Mouse (Mus musculus) embryonic facial prominence, embryonic 10.5 days (tissue): ENCODE results near the gene Gm20403. TPM values are rescaled to one million over a fixed set of nuclear protein-coding genes. Genes with fewer than 3 reads are reported as not detected.
"Not testable (repeated sequence)": the region's sequence is repeated elsewhere in the genome, so short reads cannot be mapped to it uniquely, and the experiment has no call there.

Experiments used
- DNase-seq: peaks from one replicate; pipeline ENCODE4 v3.0.0-alpha.2; 2017; ENCODE audit warnings: low spot score
- H3K27ac ChIP-seq: fragments of 300-500 bp; sonication (generic); replicated peaks from 2 replicates; pipeline ENCODE4 v1.5.1; 2016; ENCODE audit warnings: mild to moderate bottlenecking
- H3K27me3 ChIP-seq: fragments of 300-500 bp; sonication (generic); replicated peaks from 2 replicates; pipeline ENCODE4 v1.6.1; 2016; ENCODE audit warnings: low read depth, mild to moderate bottlenecking; ENCODE audit not compliant: poor library complexity, severe bottlenecking
- H3K36me3 ChIP-seq: fragments of 300-500 bp; sonication (generic); replicated peaks from 2 replicates; pipeline ENCODE4 v1.6.1; 2016; ENCODE audit warnings: mild to moderate bottlenecking, moderate library complexity
- H3K4me1 ChIP-seq: fragments of 300-500 bp; sonication (generic); 2 replicates; pipeline ENCODE4 v1.6.1; 2016
- H3K4me3 ChIP-seq: fragments of 300-500 bp; sonication (generic); 2 replicates; pipeline ENCODE4 v1.5.1; 2016; ENCODE audit warnings: mild to moderate bottlenecking, moderate library complexity
- H3K9me3 ChIP-seq: fragments of 300-500 bp; sonication (generic); 2 replicates; pipeline ENCODE4 v1.6.1; 2016; ENCODE audit warnings: mild to moderate bottlenecking
- WGBS: fragments of 180-500 bp; shearing (Covaris S2); methylation state at CpG from one replicate; pipeline ENCODE4 v1.1.7; 2016; 5-methylcytosine and 5-hydroxymethylcytosine counted together
- polyA plus RNA-seq: library from polyadenylated mRNA; unstranded; fragments of >200 nt; fragmentation: Nextera tagmentation; extraction: Ambion mirVana; gene quantifications from 2 replicates; pipeline ENCODE4 v1.2.1, GENCODE M21; 2016

Gene Gm20403
- polyA plus RNA-seq, 1 experiment from 2014 or later = not detected

DNA sequence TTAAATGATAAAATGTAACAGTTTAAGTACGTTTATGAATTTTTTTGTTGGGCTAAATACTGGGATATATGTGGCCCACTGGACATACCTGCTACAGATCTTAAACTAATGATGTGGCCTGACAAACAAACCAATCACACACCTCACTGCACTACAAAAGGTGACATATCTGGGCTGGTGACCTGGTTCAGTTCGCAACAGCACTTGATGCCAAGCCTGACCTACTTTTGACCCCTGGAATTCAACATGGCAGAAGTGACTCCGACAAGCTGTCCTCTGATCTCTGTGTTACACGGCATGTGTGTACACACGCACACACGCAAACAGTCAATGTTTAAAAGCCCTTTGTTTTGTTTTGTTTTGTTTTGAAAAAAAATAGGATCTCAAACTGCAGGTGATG lies 40.2 kb downstream of the Gm20403 start:
- Histone ChIP-seq H3K9me3 (no peaks in the 10 kb centered on the region), H3K27me3 (no peaks in the 10 kb centered on the region), H3K4me1 (no peaks in the 10 kb centered on the region), H3K4me3 (no peak overlapping the region), H3K36me3 (peaks cover 44% of the 10 kb centered on the region), H3K27ac (no peak overlapping the region)
- WGBS = 79% methylated on average over 6 of the region's 6 CpGs
- DNase-seq = no peak

DNA sequence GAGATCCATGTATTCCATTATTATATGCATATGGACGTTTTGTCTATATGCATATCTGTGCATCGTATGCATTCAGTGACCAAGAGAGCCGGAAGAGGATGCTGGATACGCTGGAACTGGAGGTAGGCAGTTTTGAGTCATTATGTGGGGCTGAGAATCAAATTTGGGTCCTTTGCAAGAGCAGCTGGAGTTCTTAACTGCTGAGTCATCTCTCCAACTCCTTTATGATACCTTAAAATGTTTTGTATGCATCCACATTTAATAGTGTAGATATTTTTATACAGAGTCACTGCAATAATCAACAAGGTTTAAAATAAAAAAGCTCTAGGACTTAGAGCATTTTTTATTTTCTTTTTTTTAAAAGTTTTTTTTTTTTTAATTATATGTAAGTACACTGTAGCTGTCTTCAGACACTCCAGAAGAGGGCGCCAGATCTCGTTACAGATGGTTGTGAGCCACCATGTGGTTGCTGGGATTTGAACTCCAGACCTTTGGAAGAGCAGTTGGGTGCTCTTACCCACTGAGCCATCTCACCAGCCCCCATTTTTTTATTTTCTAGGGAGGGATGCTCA lies 43.7 kb downstream of the Gm20403 start:
- not testable (repeated sequence) for DNase-seq, H3K27ac ChIP-seq, H3K4me1 ChIP-seq, H3K27me3 ChIP-seq, H3K4me3 ChIP-seq, H3K9me3 ChIP-seq
- 86% methylated on average over 6 of the region's 6 CpGs for WGBS
- H3K36me3 ChIP-seq = peaks cover 71% of the 10 kb centered on the region

DNA sequence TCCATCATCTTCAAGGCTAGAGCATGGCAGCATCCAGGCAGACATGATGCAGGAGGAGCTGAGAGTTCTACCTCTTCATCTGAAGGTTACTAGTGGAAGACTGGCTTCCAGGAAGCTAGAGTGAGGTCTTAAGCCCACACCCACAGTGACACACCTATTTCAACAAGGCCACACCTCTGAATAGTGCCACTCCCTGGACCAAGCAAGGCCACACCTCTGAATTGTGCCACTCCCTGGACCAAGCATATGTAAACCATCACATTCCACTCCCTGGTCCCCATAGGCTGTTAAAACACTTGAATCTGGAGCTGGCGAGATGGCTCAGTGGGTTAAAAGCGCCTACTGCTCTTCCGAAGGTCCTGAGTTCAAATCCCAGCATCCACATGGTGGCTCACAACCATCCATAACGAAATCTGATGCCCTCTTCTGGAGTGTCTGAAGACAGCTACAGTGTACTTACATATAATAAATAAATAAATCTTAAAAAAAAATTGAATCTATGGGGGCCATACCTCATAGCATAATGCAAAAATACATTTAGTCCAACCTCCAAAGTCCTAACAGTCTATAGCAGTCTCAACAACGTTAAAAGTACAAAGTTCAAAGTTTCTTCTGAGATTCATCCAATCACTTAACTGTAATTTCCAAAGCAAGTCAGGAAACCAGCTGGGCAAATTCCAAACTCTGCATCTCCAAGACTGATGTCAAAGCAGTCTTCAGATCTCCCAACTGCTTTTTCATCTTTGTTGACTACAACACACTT lies 48.6 kb downstream of the Gm20403 start:
- not testable (repeated sequence) for H3K4me3 ChIP-seq, H3K27ac ChIP-seq, H3K27me3 ChIP-seq, H3K9me3 ChIP-seq, H3K4me1 ChIP-seq, DNase-seq
- 92% methylated on average over 5 of the region's 5 CpGs for WGBS
- peaks cover 91% of the 10 kb centered on the region for H3K36me3 ChIP-seq

Other genes starting within 250 kb of the Gm20403 start
- gene Snx6, start 190.8 kb downstream of the Gm20403 start, polyA plus RNA-seq = 194 and 195 TPM in 2 replicates
- 159 and 165 TPM in 2 replicates for gene Cfl2, start 123.7 kb downstream of the Gm20403 start, polyA plus RNA-seq
- 34.5 and 38.0 TPM in 2 replicates for gene Baz1a, start 27.8 kb upstream of the Gm20403 start, polyA plus RNA-seq
- 45.6 and 49.1 TPM in 2 replicates for gene 2700097O09Rik, start 93.6 kb upstream of the Gm20403 start, polyA plus RNA-seq
- gene Srp54a, start 93.7 kb upstream of the Gm20403 start, polyA plus RNA-seq = 144 and 156 TPM in 2 replicates
- gene Fam177a, start 137.9 kb upstream of the Gm20403 start, polyA plus RNA-seq = 9.6 and 10.1 TPM in 2 replicates
- gene Srp54b, start 168.6 kb upstream of the Gm20403 start, polyA plus RNA-seq = 40.9 and 46.3 TPM in 2 replicates
- 5.1 and 7.6 TPM in 2 replicates for gene 1700047I17Rik2, start 213.1 kb upstream of the Gm20403 start, polyA plus RNA-seq
- gene Srp54c, start 243.6 kb upstream of the Gm20403 start, polyA plus RNA-seq = 51.9 and 54.2 TPM in 2 replicates